Mouse (Mus musculus) kidney, embryonic 16.5 days (tissue): ENCODE data around the gene Shisa7. TPM values are rescaled to one million over a fixed set of nuclear protein-coding genes. Genes with fewer than 3 reads are reported as not detected.

ENCODE experiments used
- ATAC-seq: fragments of 200-750 bp; cut with Nextera tagmentation; 2 replicates; pipeline ENCODE4 v1.8.0; 2017; ENCODE audit warnings: moderate TSS enrichment; ENCODE audit not compliant: low FRiP score, low TSS enrichment
- H3K27ac ChIP-seq: fragments of 300-500 bp; sonication (generic); 2 replicates; pipeline ENCODE4 v1.5.1; 2014; ENCODE audit warnings: low read length
- H3K27me3 ChIP-seq: fragments of 300-500 bp; sonication (generic); 2 replicates; pipeline ENCODE4 v1.6.1; 2014; ENCODE audit warnings: low read length, control low read depth, mixed read lengths; ENCODE audit not compliant: insufficient read depth
- H3K36me3 ChIP-seq: fragments of 300-500 bp; sonication (generic); 2 replicates; pipeline ENCODE4 v1.6.1; 2014; ENCODE audit warnings: low read length, control low read depth, mixed read lengths; ENCODE audit not compliant: insufficient read depth
- H3K4me1 ChIP-seq: fragments of 300-500 bp; sonication (generic); 2 replicates; pipeline ENCODE4 v1.6.1; 2014; ENCODE audit warnings: low read length, control low read depth, mixed read lengths; ENCODE audit not compliant: insufficient read depth
- H3K4me2 ChIP-seq: fragments of 300-500 bp; sonication (generic); replicated peaks from 2 replicates; pipeline ENCODE4 v1.6.1; 2014; ENCODE audit warnings: low read depth, low read length
- H3K4me3 ChIP-seq: fragments of 300-500 bp; sonication (generic); 2 replicates; pipeline ENCODE4 v1.5.1; 2014; ENCODE audit warnings: mild to moderate bottlenecking, low read length
- H3K9ac ChIP-seq: fragments of 300-500 bp; sonication (generic); replicated peaks from 2 replicates; pipeline ENCODE4 v1.6.1; 2014; ENCODE audit warnings: low read length
- H3K9me3 ChIP-seq: fragments of 300-500 bp; sonication (generic); 2 replicates; pipeline ENCODE4 v1.6.1; 2016; ENCODE audit warnings: low read length, control low read depth
- WGBS: fragments of 180-500 bp; shearing (Covaris S2); extraction: QIAGEN DNeasy Blood & Tissue Kit; methylation state at CpG from one replicate; pipeline ENCODE4 v1.1.7; 2014; 5-methylcytosine and 5-hydroxymethylcytosine counted together
- polyA plus RNA-seq: library from polyadenylated mRNA; unstranded; fragments of >200 nt; fragmentation: Nextera tagmentation; extraction: Ambion mirVana; gene quantifications from 2 replicates; pipeline ENCODE4 v1.2.1, GENCODE M21; 2015

The Shisa7 gene
- polyA plus RNA-seq, 1 experiment from 2014 or later = 0.84 TPM

- WGBS = 75% methylated on average over 11 of the region's 11 CpGs
- H3K4me1 ChIP-seq = no peaks in the 10 kb centered on the region
- no peak overlapping the region for H3K9ac ChIP-seq
- H3K27me3 ChIP-seq = peaks cover 6% of the 10 kb centered on the region; the same call in 1 of the 2 replicates
- no peaks in the 10 kb centered on the region for H3K9me3 ChIP-seq
- H3K36me3 ChIP-seq = no peaks in the 10 kb centered on the region
- H3K4me2 ChIP-seq = no peak overlapping the region
- no peak for ATAC-seq
- no peak overlapping the region for H3K4me3 ChIP-seq
- H3K27ac ChIP-seq = no peak overlapping the region
These were observed 6.3 kb upstream of the Shisa7 start for GRCm38 (mm10) chr7:4850621-4851314.

GRCm38 (mm10) chr7:4849372-4849771 is 4.9 kb upstream of the Shisa7 start:
- H3K36me3 ChIP-seq = no peaks in the 10 kb centered on the region
- no peak overlapping the region for H3K4me3 ChIP-seq
- H3K4me1 ChIP-seq = peaks cover 4% of the 10 kb centered on the region; the same call in 1 of the 2 replicates
- H3K27ac ChIP-seq = no peak overlapping the region
- 52% methylated on average over 9 of the region's 9 CpGs for WGBS
- H3K4me2 ChIP-seq = no peak overlapping the region
- H3K9ac ChIP-seq = no peak overlapping the region
- no peaks in the 10 kb centered on the region for H3K9me3 ChIP-seq
- ATAC-seq = no peak
- peaks cover 19% of the 10 kb centered on the region for H3K27me3 ChIP-seq

GRCm38 (mm10) chr7:4844917-4845309 is 417 bp upstream of the Shisa7 start:
- peak overlapping the region; percentile 85 for H3K4me2 ChIP-seq
- peak; percentile 83 for ATAC-seq
- no peaks in the 10 kb centered on the region for H3K36me3 ChIP-seq
- peaks cover 52% of the 10 kb centered on the region for H3K27me3 ChIP-seq
- WGBS = under 1% methylated on average over 13 of the region's 13 CpGs
- no peaks in the 10 kb centered on the region for H3K9me3 ChIP-seq
- H3K4me1 ChIP-seq = peaks cover 21% of the 10 kb centered on the region
- H3K27ac ChIP-seq = no peak overlapping the region
- peak overlapping the region; percentile 19; the same call in 1 of the 2 replicates for H3K9ac ChIP-seq
- H3K4me3 ChIP-seq = peak overlapping the region; percentile 51

GRCm38 (mm10) chr7:4843604-4844244 is 772 bp downstream of the Shisa7 start:
- H3K4me3 ChIP-seq = peak overlapping the region; percentile 51
- H3K4me1 ChIP-seq = peaks cover 21% of the 10 kb centered on the region
- H3K9me3 ChIP-seq = no peaks in the 10 kb centered on the region
- no peaks in the 10 kb centered on the region for H3K36me3 ChIP-seq
- peaks cover 57% of the 10 kb centered on the region for H3K27me3 ChIP-seq
- peak overlapping the region; percentile 85 for H3K4me2 ChIP-seq
- WGBS = under 1% methylated on average over 34 of the region's 34 CpGs
- no peak overlapping the region for H3K27ac ChIP-seq
- ATAC-seq = 0 out of 2 replicates have a peak, but pooled peaks have one; percentile 8
- peak overlapping the region; percentile 39; the same call in 1 of the 2 replicates for H3K9ac ChIP-seq

GRCm38 (mm10) chr7:4842634-4843131 is 1.8 kb downstream of the Shisa7 start:
- no peaks in the 10 kb centered on the region for H3K36me3 ChIP-seq
- ATAC-seq = peak; percentile 43
- H3K9ac ChIP-seq = peak overlapping the region; percentile 16; the same call in 1 of the 2 replicates
- no peaks in the 10 kb centered on the region for H3K9me3 ChIP-seq
- peaks cover 21% of the 10 kb centered on the region for H3K4me1 ChIP-seq
- no peak overlapping the region for H3K27ac ChIP-seq
- H3K4me2 ChIP-seq = peak overlapping the region; percentile 46
- under 1% methylated on average over 16 of the region's 16 CpGs for WGBS
- peaks cover 61% of the 10 kb centered on the region for H3K27me3 ChIP-seq
- peak overlapping the region; percentile 31 for H3K4me3 ChIP-seq

GRCm38 (mm10) chr7:4842077-4842476 is 2.4 kb downstream of the Shisa7 start:
- peaks cover 67% of the 10 kb centered on the region for H3K27me3 ChIP-seq
- no peak for ATAC-seq

GRCm38 (mm10) chr7:4837639-4838038 is 6.9 kb downstream of the Shisa7 start:
- Histone ChIP-seq H3K4me3 (no peak overlapping the region), H3K27me3 (peaks cover 64% of the 10 kb centered on the region), H3K9ac (no peak overlapping the region), H3K27ac (no peak overlapping the region), H3K4me2 (no peak overlapping the region), H3K9me3 (peaks cover 4% of the 10 kb centered on the region; the same call in 1 of the 2 replicates), H3K36me3 (no peaks in the 10 kb centered on the region), H3K4me1 (peaks cover 3% of the 10 kb centered on the region; the same call in 1 of the 2 replicates)
- WGBS = 0% methylated on average over 1 of the region's 1 CpGs
- ATAC-seq = no peak

More at GRCm38 (mm10) chr7:4842077-4842476, 2.4 kb downstream of the Shisa7 start:
- Histone ChIP-seq H3K4me2 (no peak overlapping the region), H3K9ac (no peak overlapping the region), H3K4me1 (peaks cover 21% of the 10 kb centered on the region), H3K27ac (no peak overlapping the region), H3K36me3 (no peaks in the 10 kb centered on the region), H3K9me3 (peaks cover 2% of the 10 kb centered on the region; the same call in 1 of the 2 replicates), H3K4me3 (no peak overlapping the region)
- 48% methylated on average over 5 of the region's 5 CpGs for WGBS

- ATAC-seq = peak; percentile 91
- under 1% methylated on average over 51 of the region's 51 CpGs for WGBS
- Histone ChIP-seq H3K4me3 (peak overlapping the region; percentile 47), H3K9me3 (peaks cover 4% of the 10 kb centered on the region; the same call in 1 of the 2 replicates), H3K9ac (peak overlapping the region; percentile 74), H3K27me3 (peaks cover 53% of the 10 kb centered on the region), H3K36me3 (no peaks in the 10 kb centered on the region), H3K4me2 (peak overlapping the region; percentile 89), H3K4me1 (no peaks in the 10 kb centered on the region), H3K27ac (peak overlapping the region; percentile 44)
These were observed 8.1 kb downstream of the Shisa7 start for GRCm38 (mm10) chr7:4836351-4836792.

- H3K4me3 ChIP-seq = peak overlapping the region; percentile 47
- peaks cover 4% of the 10 kb centered on the region; the same call in 1 of the 2 replicates for H3K9me3 ChIP-seq
- H3K27me3 ChIP-seq = peaks cover 54% of the 10 kb centered on the region
- WGBS = 4% methylated on average over 28 of the region's 34 CpGs
- H3K27ac ChIP-seq = peak overlapping the region; percentile 44
- H3K9ac ChIP-seq = peak overlapping the region; percentile 74
- no peak; the same call in none of the 2 replicates for ATAC-seq
- peaks cover under 1% of the 10 kb centered on the region; the same call in 1 of the 2 replicates for H3K4me1 ChIP-seq
- peak overlapping the region; percentile 89 for H3K4me2 ChIP-seq
- H3K36me3 ChIP-seq = no peaks in the 10 kb centered on the region
These were observed 8.7 kb downstream of the Shisa7 start for GRCm38 (mm10) chr7:4835631-4836327.
